Mouse (Mus musculus) gastrocnemius, postnatal 14 days (tissue): ENCODE measurements around the gene Erlin1. TPM values are rescaled to one million over a fixed set of nuclear protein-coding genes. Genes with fewer than 3 reads are reported as not detected.

Experiments
- DNase-seq: peaks from one replicate; pipeline ENCODE4 v3.0.0; 2021; ENCODE audit warnings: mixed read lengths
- intact Hi-C: fragments of 180-260 bp; cut with DNase I; formaldehyde crosslinking; loops from one replicate; pipeline ENCODE4 v1.15.1; 2025; ENCODE audit warnings: low total_unique reads
- total RNA-seq, 2 experiments: library from RNA; stranded (reverse); gene quantifications; 2 replicates each; pipeline ENCODE4 v1.2.3; 2021

The Erlin1 gene
- total RNA-seq, 2 experiments from 2014 or later: 4.7 to 5.5 TPM

DNA sequence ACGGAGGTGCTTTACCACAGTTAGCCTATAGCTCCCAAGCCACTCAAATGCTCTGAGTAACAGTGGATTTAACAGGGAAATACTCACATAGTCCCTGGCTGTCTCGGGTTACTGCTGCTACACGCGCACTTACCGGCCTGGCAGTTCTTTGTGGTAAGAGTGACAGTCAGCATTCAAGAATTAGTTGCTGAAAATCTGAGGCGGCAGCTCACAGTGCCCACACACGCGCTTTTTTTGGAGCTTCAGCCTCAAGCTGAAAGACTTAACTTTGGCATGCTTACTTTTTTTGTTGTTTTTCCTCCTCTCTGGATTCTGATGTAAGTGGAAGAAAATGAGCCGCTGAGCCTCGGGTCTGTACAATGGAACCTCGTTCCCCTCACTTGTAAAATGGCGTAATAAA is 62.4 kb downstream of the Erlin1 start:
- intact Hi-C loops: no loop called here
- DNase-seq: no peak

DNA sequence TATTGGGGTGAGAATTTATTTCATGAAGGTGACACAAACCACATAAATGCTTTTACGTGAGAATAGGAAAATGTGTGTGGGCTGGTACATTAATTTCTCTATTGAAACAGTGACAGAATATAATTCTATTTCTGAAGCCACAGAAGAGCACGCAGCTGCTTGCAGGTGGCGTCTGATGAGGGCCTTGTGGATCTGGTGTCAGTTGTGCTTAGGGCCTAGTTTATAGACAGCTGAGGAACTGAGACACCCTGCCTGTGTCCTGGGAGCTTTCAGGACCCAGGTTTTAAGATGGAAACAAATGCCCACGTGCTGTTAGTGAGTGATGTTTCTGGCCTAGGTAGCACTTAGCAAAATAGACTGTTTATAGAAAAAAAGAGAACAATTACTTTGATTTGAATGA is 64.6 kb downstream of the Erlin1 start:
- no peak for DNase-seq
- intact Hi-C loops: no loop called here

DNA sequence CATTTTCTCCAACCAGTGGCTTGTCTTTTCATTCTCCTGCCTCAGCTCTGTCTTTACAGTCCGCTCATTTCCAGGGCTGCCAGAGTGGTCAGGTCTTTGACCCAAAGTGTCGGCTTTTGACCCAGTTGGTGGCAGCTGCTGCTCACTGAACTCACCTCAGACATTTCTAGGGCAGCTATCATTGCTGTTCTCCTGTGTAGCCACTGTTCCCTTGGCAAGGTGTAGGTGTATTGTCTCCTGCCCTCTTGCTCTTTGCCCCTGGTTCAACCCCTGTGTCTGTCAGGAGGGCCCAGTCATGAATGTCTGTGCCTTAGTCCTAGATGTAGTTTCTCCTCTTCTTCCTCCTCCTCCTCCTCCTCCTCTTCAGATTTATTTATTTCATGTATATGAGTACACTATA is 65.3 kb downstream of the Erlin1 start:
- DNase-seq: no peak

DNA sequence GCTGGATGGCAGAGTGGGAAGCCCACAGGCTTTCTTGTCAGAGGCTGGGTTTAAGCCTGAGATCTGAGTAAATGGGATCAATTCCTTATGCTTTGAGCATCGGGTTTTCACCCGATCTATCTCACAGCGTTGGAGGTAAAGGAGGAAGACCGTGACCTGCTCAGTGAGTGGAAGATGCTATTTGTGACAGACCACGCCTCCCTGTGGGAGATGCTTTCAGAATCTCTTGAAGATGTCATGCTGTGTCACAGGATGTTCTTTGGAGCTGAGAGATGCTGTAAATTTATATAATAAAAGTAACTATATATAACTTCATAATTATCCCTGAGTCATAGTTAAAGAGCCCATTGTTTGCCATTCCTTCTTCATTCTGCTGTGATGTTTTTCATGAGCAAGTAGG is 68.9 kb downstream of the Erlin1 start:
- DNase-seq: no peak
- intact Hi-C loops: no loop called here

More for the DNA sequence above, 65.3 kb downstream of the Erlin1 start:
- intact Hi-C loops: no loop called here

DNA sequence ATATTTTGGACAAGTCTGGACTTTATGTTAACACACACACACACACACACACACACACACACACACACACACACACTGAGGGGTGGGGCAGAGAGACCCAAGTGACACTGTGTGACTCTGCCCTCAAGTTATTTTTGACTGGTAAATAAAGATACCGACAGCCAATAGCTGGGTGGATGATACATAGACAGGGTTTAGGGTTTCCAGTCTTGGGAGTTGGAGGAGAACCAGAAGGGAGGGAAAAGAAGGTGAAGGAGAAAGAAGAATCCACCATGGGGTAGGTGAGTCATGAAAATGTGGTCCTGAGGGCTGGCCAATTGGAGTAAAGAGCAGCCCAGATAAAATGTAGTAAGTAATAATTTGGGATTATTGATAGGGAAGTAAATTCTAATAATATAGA is 69.5 kb downstream of the Erlin1 start:
- DNase-seq: no peak
- intact Hi-C loops: no loop called here

DNA sequence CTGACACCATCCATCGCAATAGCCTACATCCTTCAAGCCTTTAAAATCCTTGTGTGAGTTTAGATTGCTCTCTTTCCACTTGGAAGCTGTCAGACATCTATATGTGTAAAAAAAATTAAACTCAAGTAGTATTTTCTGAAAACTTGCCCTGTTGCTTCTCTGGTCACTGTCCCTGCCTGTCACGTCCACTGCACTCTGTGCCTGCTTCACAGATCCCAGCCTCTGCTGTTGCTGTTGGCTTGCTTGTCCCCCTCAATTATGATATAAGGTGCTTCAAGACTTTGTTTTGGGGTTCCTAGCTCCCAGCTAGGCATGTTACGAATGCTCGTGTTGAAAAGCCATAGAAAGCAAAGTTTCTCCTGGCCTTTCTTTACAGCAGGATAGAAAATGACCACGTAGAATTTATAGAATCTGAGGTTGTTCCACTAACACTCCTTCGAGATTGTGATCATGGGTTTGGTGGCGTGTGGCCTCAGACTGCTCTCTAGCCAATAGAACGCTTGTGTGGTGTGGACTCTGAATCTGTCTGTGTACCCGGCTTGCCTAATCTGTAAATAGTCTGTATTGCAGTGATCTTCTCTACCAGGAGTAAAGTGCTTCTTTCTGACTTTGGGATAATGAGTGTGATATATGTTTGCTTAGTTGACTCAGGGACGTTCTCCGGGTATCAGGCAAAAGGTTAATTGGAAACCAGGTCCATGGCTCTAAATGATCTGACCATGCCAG is 70.6 kb downstream of the Erlin1 start:
- DNase-seq: no peak
- intact Hi-C loops: no loop called here

DNA sequence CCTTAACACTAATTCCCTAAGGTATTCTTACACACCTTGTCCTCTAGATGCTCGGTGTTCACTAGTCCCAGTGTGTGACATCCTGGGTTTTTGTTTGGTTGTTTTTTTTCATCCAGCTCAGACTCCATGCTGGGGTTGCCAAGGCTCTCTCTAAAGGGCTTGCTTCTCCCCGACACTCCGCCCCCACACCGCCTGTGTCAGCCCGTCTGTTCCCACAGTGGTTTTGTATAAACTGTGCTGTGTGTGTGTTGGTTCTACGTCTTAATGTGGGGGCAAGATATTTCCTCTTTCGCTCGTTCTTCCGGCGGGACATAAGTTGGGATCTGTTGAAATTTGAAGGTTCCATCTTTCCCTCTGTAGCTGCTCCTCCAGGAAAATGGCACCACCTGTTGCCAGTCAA is 71.5 kb downstream of the Erlin1 start:
- no peak for DNase-seq
- intact Hi-C loops: no loop called here

DNA sequence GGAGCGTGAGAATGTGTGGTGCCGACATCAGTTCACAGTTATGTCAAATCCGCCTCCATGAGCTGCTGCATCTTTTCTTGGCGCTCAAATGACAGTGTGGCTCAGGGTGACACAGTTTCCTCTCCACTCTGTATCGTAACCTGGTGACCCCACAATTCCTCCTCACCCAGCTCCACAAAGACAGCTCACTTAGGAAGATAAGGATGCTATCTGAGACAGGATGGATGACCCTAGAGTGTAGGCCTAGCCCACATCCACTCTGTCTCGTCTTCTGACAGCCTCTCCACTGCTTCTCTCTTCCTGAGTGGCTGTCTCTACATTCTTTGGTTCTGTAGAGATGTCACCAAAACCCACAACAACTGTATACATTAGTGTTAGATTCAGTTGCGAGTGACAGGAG is 74.2 kb downstream of the Erlin1 start:
- intact Hi-C loops: no loop called here

DNA sequence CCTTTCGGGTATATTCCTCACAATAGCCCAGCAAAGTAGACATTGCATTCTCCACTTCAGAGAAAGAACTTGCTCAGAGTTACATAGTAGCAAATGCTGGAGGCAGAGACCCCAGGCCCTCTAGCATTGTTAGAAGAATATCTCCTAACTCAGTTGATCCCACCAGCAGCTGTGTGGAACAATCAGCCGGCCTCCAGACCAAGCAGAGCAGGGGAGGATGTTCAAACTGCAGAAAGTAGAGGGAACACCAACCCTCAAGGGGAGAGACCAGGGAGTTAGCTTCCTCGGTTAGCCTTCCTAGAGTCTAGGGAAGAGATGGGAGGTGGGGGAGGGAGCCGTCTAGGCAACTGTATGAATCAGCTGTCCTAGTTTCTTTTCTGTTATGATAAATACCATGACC is 77.1 kb downstream of the Erlin1 start:
- no peak for DNase-seq
- intact Hi-C loops: no loop called here

More for the DNA sequence above, 74.2 kb downstream of the Erlin1 start:
- DNase-seq: no peak

DNA sequence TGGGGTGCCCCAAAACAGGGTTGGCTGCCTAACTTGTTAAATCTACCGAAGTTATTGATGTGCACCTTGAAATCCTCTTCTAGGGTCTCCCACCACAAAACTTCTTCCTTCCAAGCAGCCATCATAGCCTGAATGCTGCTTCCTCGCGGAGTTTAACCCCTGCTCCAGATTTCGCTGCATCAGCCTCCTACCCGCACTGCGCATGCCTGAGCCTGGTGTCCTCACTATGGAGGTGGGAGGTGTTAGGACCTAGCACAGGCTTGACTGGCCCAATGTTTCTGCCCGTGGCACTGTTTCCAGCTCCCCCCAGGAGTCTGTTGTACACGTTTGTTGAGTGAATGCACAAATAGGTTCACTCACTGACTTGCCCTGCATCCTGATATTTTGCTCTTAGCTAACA is 79.2 kb downstream of the Erlin1 start:
- no peak for DNase-seq
- intact Hi-C loops: no loop called here

DNA sequence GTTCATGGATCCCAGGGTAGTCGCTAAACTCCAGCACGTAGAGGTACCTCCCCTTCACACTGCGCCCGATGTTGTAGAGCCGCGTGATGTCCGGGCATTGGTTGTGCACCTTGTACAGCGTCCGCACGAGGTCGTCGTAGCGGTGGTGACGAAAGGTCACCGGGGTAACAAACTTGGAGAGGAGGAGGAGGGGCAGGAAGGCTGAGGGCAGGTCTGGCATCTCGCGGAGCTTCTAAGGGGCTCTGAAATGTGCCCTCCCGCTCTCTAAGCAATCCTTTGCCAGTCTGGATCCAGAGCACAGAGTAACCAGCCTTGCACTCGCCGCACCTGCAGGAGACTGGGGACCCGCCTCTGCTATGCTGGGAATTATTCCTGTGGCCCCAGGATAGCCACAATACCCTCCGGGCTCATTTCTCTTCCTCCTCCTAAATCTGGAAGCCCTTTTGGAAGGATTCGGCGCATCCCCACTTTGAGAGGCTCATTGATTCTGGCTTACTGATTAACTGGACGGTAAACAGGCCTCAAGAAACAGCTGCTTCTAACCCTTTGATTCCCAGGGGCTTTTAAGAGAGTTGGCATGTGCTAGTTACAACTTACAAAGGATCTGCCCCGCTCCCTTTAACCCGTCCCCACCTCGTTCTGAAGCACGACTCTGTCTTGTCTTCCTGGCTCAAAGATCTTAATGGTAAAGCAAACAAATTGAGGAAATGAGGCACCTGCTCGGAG is 83.4 kb downstream of the Erlin1 start, which contains the start of gene Cpn1:
Cpn1 (minus strand) TSS at position 488 of the 726 bp plus-strand sequence.
- intact Hi-C loops: no loop called here

More for the DNA sequence above, 83.4 kb downstream of the Erlin1 start, which contains the start of gene Cpn1:
- no peak for DNase-seq

Other genes starting within 250 kb of the Erlin1 start
- 10 to 100 TPM in 1 of 2 experiments, 1 to 10 TPM in 1; 8.4 to 11.8 TPM for gene Dnmbp, start 129.6 kb downstream of the Erlin1 start, total RNA-seq
- not detected for gene Cpn1, start 83.2 kb downstream of the Erlin1 start, total RNA-seq
- not detected for gene Cyp2c23, start 40.6 kb downstream of the Erlin1 start, total RNA-seq
- 10 to 100 TPM; 13.6 to 16.0 TPM for gene Chuk, start 37.7 kb upstream of the Erlin1 start, total RNA-seq
- 1 to 10 TPM; 6.4 to 6.6 TPM for gene Cwf19l1, start 66.1 kb upstream of the Erlin1 start, total RNA-seq
- gene Bloc1s2, start 76.7 kb upstream of the Erlin1 start, total RNA-seq: 10 to 100 TPM; 13.4 to 13.9 TPM
- gene Pkd2l1, start 122.7 kb upstream of the Erlin1 start, total RNA-seq: not detected
- not detected for gene Scd3, start 133.5 kb upstream of the Erlin1 start, total RNA-seq
- 10 to 100 TPM; 22.8 to 54.0 TPM for gene Scd2, start 223.9 kb upstream of the Erlin1 start, total RNA-seq